11 mouse cellular contexts compared by ENCODE assay signal in the genomic region with DNA sequence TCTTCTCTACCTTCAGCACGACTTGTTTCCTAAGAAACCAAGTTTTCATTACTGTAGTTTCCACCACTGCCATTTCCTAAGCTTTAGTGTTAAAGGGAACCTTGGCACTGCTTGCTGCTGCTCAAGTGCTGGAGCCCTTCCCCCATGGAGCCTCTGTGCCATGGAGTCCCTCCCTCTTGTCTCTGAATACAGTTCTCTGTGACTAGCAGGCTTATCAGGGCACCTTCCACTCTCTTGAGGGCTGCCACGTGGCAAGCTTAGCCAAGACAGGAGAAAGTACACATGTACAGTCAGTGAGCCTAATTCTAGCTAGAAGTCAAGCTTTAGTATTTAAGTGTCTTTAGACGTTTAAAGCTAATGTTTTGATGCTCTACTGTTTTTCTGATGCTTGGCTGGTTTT.
A peak's percentile ranks its signal among the peaks of the same experiment; 100 is the strongest.
DNase-seq lines count a peak whose midpoint lies in the region; ATAC-seq and TF ChIP-seq lines count a peak whose summit lies in the region.
"Had no signal": no experiment of that assay in that cellular context is flagged by ENCODE, and none has a peak within 500 bp of the region (broad histone marks: within the 10 kb centered on the region; RNA-seq: fewer than 3 reads in every experiment).

No protein-coding gene starts in this region.

- no peak overlapping the region for H3K9ac ChIP-seq in lung, postnatal 0 days (replicated peaks; ENCODE audit: low read depth)

- H3K36me3 ChIP-seq in lung, postnatal 0 days (ENCODE audit: insufficient read depth, low read length) = peaks cover 10% of the 10 kb centered on the region; the same call in 1 of the 2 replicates

- H3K27me3 ChIP-seq in lung, postnatal 0 days (replicated peaks; ENCODE audit: insufficient read depth, low read length) = no peaks in the 10 kb centered on the region
- H3K27me3 ChIP-seq: megakaryocyte, embryonic 14.5 days had no signal

- no peak for TF ChIP-seq EP300 in lung, postnatal 0 days (IDR thresholded peaks at IDR 0.05)

- 50% methylated on average over 3 of the region's 3 CpGs for WGBS in lung, postnatal 0 days

- no peak overlapping the region for H3K27ac ChIP-seq in lung, postnatal 0 days (ENCODE audit: low read length)
- H3K27ac ChIP-seq: kidney, postnatal 0 days had no signal

- no peaks in the 10 kb centered on the region for H3K4me1 ChIP-seq in lung, postnatal 0 days (ENCODE audit: insufficient read depth, low read depth, low read length)

- peak; percentile 57 for DNase-seq in adipocyte (ENCODE audit: low spot score)
- DNase-seq in heart, postnatal 36 days = peak; percentile 27 to 34
- peak; percentile 73 for DNase-seq in lung, postnatal 0 days (ENCODE audit: low spot score)
- DNase-seq in thymus, postnatal 36 days = no peak
- no peak for DNase-seq in kidney, postnatal 14 days
- DNase-seq in kidney, adult 18-20 months = no peak
- DNase-seq in thymus, postnatal 14 days = no peak

- intact Hi-C loops in heart, postnatal 36 days (cut with DNase I) = loop anchor here (5.0 kb wide), 1 partner anchor 117 kb away; no protein-coding TSS in a partner anchor

- no peak overlapping the region for H3K4me2 ChIP-seq in lung, postnatal 0 days (replicated peaks; ENCODE audit: low read depth, low read length)

- H3K9me3 ChIP-seq in lung, postnatal 0 days (ENCODE audit: low read length) = no peaks in the 10 kb centered on the region
- H3K9me3 ChIP-seq: megakaryocyte, embryonic 14.5 days had no signal

- H3K4me3 ChIP-seq in lung, postnatal 0 days (ENCODE audit: low read depth, low read length) = no peak overlapping the region
- H3K4me3 ChIP-seq: megakaryocyte, embryonic 14.5 days had no signal

- no peak for TF ChIP-seq CTCF in lung, postnatal 0 days (IDR thresholded peaks at IDR 0.05)

- ATAC-seq in common myeloid progenitor, adult 5-6 weeks (replicated peaks; ENCODE audit: low read depth, poor library complexity, severe bottlenecking) = peak; percentile 72
- peak; percentile 96 for ATAC-seq in lung, postnatal 0 days
- ATAC-seq: forebrain, embryonic 14.5 days had no signal

Comparison
In these comparisons a context has a peak if more than half of its experiments do, and no peak if none do; other contexts are left out.
1. DNase-seq: peak in adipocyte (single experiment), heart, postnatal 36 days (2 of 2) and lung, postnatal 0 days (single experiment); none in thymus, postnatal 36 days (0 of 2), kidney, postnatal 14 days (single experiment), kidney, adult 18-20 months (single experiment) and thymus, postnatal 14 days (single experiment).